Mouse (Mus musculus): ENCODE measurements around the gene Helt. TPM values are rescaled to one million over a fixed set of nuclear protein-coding genes. Genes with fewer than 3 reads are reported as not detected.

Helt gene
- total RNA-seq, 2 experiments from 2014 or later, result not detected

Other genes with a start within 250 kb of the Helt start
- gene Cfap97, start 142.9 kb downstream of the Helt start, total RNA-seq (2021), result 10 to 100 TPM; 16.3 to 22.1 TPM
- 10 to 100 TPM; 17.7 to 18.2 TPM for gene Snx25, start 142.5 kb downstream of the Helt start, total RNA-seq (2021)
- 100 to 1,000 TPM; 173 to 193 TPM for gene Slc25a4, start 83.4 kb downstream of the Helt start, total RNA-seq (2021)
- 100 to 1,000 TPM; 398 to 483 TPM for gene Acsl1, start 176.4 kb upstream of the Helt start, total RNA-seq (2021)